Mouse (Mus musculus) kidney, embryonic 15.5 days (tissue): ENCODE results near the gene Lin7a. TPM values are rescaled to one million over a fixed set of nuclear protein-coding genes. Genes with fewer than 3 reads are reported as not detected.

Experiments used
- ATAC-seq: fragments of 200-750 bp; cut with Nextera tagmentation; replicated peaks from 2 replicates; pipeline ENCODE4 v1.8.0; 2017; ENCODE audit warnings: moderate TSS enrichment; ENCODE audit not compliant: low FRiP score
- H3K27ac ChIP-seq: fragments of 300-500 bp; sonication (generic); 2 replicates; pipeline ENCODE4 v1.5.1; 2015; ENCODE audit warnings: mild to moderate bottlenecking, inconsistent platforms
- H3K27me3 ChIP-seq: fragments of 300-500 bp; sonication (generic); 2 replicates; pipeline ENCODE4 v1.6.1; 2015; ENCODE audit warnings: inconsistent platforms
- H3K36me3 ChIP-seq: fragments of 300-500 bp; sonication (generic); 2 replicates; pipeline ENCODE4 v1.6.1; 2015; ENCODE audit warnings: inconsistent platforms
- H3K4me1 ChIP-seq: fragments of 300-500 bp; sonication (generic); 2 replicates; pipeline ENCODE4 v1.6.1; 2015; ENCODE audit warnings: inconsistent platforms
- H3K4me2 ChIP-seq: fragments of 300-500 bp; sonication (generic); 2 replicates; pipeline ENCODE4 v1.6.1; 2015; ENCODE audit warnings: moderate library complexity, mild to moderate bottlenecking, inconsistent platforms
- H3K4me3 ChIP-seq: fragments of 300-500 bp; sonication (generic); replicated peaks from 2 replicates; pipeline ENCODE4 v1.5.1; 2015; ENCODE audit warnings: mild to moderate bottlenecking, inconsistent platforms
- H3K9ac ChIP-seq: fragments of 300-500 bp; sonication (generic); 2 replicates; pipeline ENCODE4 v1.6.1; 2015; ENCODE audit warnings: mild to moderate bottlenecking, inconsistent platforms
- H3K9me3 ChIP-seq: fragments of 300-500 bp; sonication (generic); replicated peaks from 2 replicates; pipeline ENCODE4 v1.6.1; 2016; ENCODE audit warnings: inconsistent platforms
- WGBS: fragments of 180-500 bp; shearing (Covaris S2); methylation state at CpG from one replicate; pipeline ENCODE4 v1.1.7; 2015; ENCODE audit warnings: mixed read lengths; 5-methylcytosine and 5-hydroxymethylcytosine counted together
- polyA plus RNA-seq: library from polyadenylated mRNA; unstranded; fragments of >200 nt; fragmentation: Nextera tagmentation; extraction: Ambion mirVana; gene quantifications from 2 replicates; pipeline ENCODE4 v1.2.1, GENCODE M21; 2015

Gene Lin7a
- polyA plus RNA-seq, 1 experiment from 2014 or later = 2.0 TPM

GRCm38 (mm10) chr10:107353483-107353882, 82.0 kb downstream of the Lin7a start:
- Histone ChIP-seq H3K4me3 (no peak overlapping the region), H3K36me3 (no peaks in the 10 kb centered on the region), H3K4me2 (no peak overlapping the region), H3K9ac (no peak overlapping the region), H3K9me3 (no peaks in the 10 kb centered on the region), H3K27ac (no peak overlapping the region), H3K4me1 (no peaks in the 10 kb centered on the region), H3K27me3 (no peaks in the 10 kb centered on the region)
- 93% methylated on average over 3 of the region's 3 CpGs for WGBS
- ATAC-seq = no peak

DNA sequence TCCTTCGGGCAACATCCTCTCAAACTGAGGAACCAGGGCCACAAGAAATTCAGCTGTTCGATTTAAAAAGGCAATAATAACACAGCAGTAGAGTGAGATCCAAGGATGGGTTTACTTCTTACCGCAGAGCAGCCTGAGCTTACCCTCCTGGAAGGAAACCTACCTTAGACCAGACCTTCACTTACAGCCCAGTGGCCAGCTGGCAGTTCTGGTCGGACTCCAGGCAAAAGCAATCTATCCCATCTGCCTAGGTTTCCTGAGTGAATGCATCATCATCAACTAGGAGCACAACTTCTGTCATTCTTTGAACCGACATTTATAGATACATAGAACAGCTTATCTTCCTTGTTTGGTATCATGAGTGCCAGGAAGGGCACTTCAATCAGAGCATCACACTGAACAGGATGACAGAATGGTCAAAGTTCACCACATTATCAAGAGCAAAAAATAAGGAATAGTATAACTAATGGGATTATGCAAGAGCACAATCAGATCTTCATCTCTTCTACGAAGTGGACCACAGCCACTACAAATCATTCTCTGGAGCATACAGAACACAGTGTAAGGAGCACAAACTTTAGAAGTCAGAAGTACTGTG, 87.1 kb downstream of the Lin7a start:
- Histone ChIP-seq H3K27me3 (no peaks in the 10 kb centered on the region), H3K4me3 (no peak overlapping the region), H3K9me3 (no peaks in the 10 kb centered on the region), H3K9ac (no peak overlapping the region), H3K36me3 (no peaks in the 10 kb centered on the region), H3K4me1 (no peaks in the 10 kb centered on the region), H3K27ac (no peak overlapping the region), H3K4me2 (no peak overlapping the region)
- WGBS = 87% methylated on average over 6 of the region's 6 CpGs
- ATAC-seq = no peak

DNA sequence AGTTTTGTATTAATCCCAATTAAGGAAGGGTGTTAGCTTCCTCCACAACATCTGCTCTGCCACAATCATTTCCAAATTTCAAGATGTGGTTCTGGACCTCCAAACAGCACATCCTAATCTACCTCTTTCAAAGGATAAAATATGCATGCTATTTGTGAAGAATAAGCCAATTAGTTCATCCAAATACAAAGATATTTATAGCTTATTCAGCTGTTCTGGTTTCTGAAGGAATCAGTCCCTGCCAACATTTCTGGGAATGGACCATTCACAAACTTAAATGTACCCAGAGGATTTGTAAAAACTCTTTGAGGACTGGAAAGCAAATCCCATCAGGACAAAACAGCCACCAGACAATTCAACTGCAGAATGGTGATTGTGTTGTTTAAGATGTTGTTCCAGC, 87.8 kb downstream of the Lin7a start:
- Histone ChIP-seq H3K9me3 (no peaks in the 10 kb centered on the region), H3K4me3 (no peak overlapping the region), H3K4me2 (no peak overlapping the region), H3K36me3 (no peaks in the 10 kb centered on the region), H3K9ac (no peak overlapping the region), H3K4me1 (no peaks in the 10 kb centered on the region), H3K27ac (no peak overlapping the region), H3K27me3 (no peaks in the 10 kb centered on the region)
- no peak for ATAC-seq

DNA sequence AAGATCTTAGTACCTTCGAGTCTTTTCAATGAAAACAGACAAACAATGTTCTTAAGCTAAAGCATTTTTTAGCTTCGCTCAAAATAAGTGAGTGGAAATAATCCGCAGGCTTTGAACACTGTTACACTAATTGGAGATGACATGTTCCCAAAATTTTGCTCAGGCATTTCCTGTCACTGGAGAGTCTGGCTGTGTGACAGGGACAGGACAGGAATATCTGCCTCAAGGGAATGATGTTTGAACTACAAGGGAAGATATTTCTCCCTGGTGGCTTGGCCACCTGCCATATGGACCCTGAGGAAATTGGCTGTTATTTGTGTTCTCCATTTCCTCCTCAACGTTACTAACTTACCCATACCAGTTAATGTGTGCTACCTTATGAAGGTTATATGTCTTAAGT, 90.1 kb downstream of the Lin7a start:
- no peak for ATAC-seq
- 53% methylated on average over 4 of the region's 4 CpGs for WGBS

GRCm38 (mm10) chr10:107362026-107362425, 90.5 kb downstream of the Lin7a start:
- H3K9ac ChIP-seq = no peak overlapping the region
- H3K36me3 ChIP-seq = no peaks in the 10 kb centered on the region
- no peaks in the 10 kb centered on the region for H3K4me1 ChIP-seq
- ATAC-seq = no peak
- no peak overlapping the region for H3K4me2 ChIP-seq
- WGBS = 88% methylated on average over 2 of the region's 2 CpGs
- H3K27ac ChIP-seq = no peak overlapping the region
- no peaks in the 10 kb centered on the region for H3K27me3 ChIP-seq
- H3K9me3 ChIP-seq = no peaks in the 10 kb centered on the region
- H3K4me3 ChIP-seq = no peak overlapping the region

More for the DNA sequence above, 90.1 kb downstream of the Lin7a start:
- Histone ChIP-seq H3K27me3 (no peaks in the 10 kb centered on the region), H3K4me3 (no peak overlapping the region), H3K36me3 (no peaks in the 10 kb centered on the region), H3K4me2 (no peak overlapping the region), H3K9ac (no peak overlapping the region), H3K9me3 (no peaks in the 10 kb centered on the region), H3K4me1 (no peaks in the 10 kb centered on the region), H3K27ac (no peak overlapping the region)

- Histone ChIP-seq H3K4me3 (no peak overlapping the region), H3K27me3 (no peaks in the 10 kb centered on the region), H3K9me3 (no peaks in the 10 kb centered on the region), H3K27ac (no peak overlapping the region), H3K36me3 (no peaks in the 10 kb centered on the region), H3K4me2 (no peak overlapping the region), H3K4me1 (no peaks in the 10 kb centered on the region), H3K9ac (no peak overlapping the region)
- no peak for ATAC-seq
- 91% methylated on average over 16 of the region's 16 CpGs for WGBS
These were observed 91.7 kb downstream of the Lin7a start for GRCm38 (mm10) chr10:107363049-107363816.

DNA sequence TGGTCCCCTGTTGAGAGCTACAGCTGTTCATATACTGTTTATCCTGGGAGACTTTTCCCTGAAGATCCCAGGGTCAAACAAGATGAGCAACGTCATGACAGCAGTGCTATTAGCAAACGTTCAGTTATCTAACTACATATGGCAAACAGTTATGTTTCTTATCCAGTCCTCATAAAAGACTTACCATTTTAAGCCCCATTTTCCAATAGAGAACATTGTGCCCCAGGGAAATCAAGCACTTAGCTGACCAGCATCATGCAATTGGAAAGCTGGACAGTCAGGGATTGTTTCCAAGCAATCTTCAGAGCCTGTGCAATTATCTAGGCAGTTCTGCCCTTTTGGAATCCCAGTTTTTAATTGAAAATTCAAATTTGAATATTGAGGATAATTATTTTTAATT, 105.7 kb downstream of the Lin7a start:
- Histone ChIP-seq H3K27me3 (no peaks in the 10 kb centered on the region), H3K4me2 (no peak overlapping the region), H3K9ac (no peak overlapping the region), H3K9me3 (no peaks in the 10 kb centered on the region), H3K36me3 (no peaks in the 10 kb centered on the region), H3K4me3 (no peak overlapping the region), H3K27ac (no peak overlapping the region), H3K4me1 (no peaks in the 10 kb centered on the region)
- WGBS = 67% methylated on average over 2 of the region's 2 CpGs
- ATAC-seq = no peak

GRCm38 (mm10) chr10:107381143-107381746, 109.8 kb downstream of the Lin7a start:
- no peak overlapping the region for H3K27ac ChIP-seq

DNA sequence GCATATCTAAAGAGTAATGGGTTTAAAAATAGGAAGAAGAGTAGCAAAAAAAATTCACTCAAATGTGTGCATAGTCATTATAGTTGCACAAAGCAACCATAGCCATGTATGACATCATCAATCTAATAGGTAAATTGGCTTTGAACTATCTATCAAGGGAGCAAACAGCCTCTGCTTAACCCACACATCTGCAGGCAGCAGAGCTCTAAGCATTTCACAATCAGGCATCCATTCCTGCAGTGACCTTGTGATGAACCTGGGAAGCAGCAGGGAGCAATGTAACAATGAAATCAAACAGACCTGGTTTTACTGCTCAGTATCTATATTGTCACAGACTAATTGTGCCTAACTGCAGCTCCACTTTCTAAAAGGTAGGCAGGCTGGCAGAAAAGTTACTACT, 112.3 kb downstream of the Lin7a start:
- Histone ChIP-seq H3K9ac (no peak overlapping the region), H3K4me2 (no peak overlapping the region)

More at GRCm38 (mm10) chr10:107381143-107381746, 109.8 kb downstream of the Lin7a start:
- Histone ChIP-seq H3K9me3 (no peaks in the 10 kb centered on the region), H3K27me3 (no peaks in the 10 kb centered on the region), H3K4me3 (no peak overlapping the region), H3K4me1 (no peaks in the 10 kb centered on the region), H3K9ac (no peak overlapping the region), H3K4me2 (no peak overlapping the region), H3K36me3 (no peaks in the 10 kb centered on the region)
- WGBS = 81% methylated on average over 4 of the region's 4 CpGs
- no peak for ATAC-seq

GRCm38 (mm10) chr10:107389505-107389904, 118.0 kb downstream of the Lin7a start:
- Histone ChIP-seq H3K9me3 (no peaks in the 10 kb centered on the region), H3K36me3 (no peaks in the 10 kb centered on the region), H3K4me3 (no peak overlapping the region), H3K4me1 (no peaks in the 10 kb centered on the region), H3K4me2 (no peak overlapping the region), H3K27ac (no peak overlapping the region), H3K27me3 (no peaks in the 10 kb centered on the region), H3K9ac (no peak overlapping the region)
- WGBS = 49% methylated on average over 4 of the region's 4 CpGs
- ATAC-seq = peak; percentile 77

More for the DNA sequence above, 112.3 kb downstream of the Lin7a start:
- Histone ChIP-seq H3K4me3 (no peak overlapping the region), H3K9me3 (no peaks in the 10 kb centered on the region), H3K27me3 (no peaks in the 10 kb centered on the region), H3K27ac (no peak overlapping the region), H3K4me1 (no peaks in the 10 kb centered on the region), H3K36me3 (no peaks in the 10 kb centered on the region)
- ATAC-seq = no peak

- Histone ChIP-seq H3K27ac (no peak overlapping the region), H3K36me3 (no peaks in the 10 kb centered on the region), H3K9me3 (no peaks in the 10 kb centered on the region), H3K4me2 (no peak overlapping the region), H3K27me3 (no peaks in the 10 kb centered on the region), H3K9ac (no peak overlapping the region), H3K4me1 (no peaks in the 10 kb centered on the region), H3K4me3 (no peak overlapping the region)
- WGBS = 87% methylated on average over 4 of the region's 4 CpGs
- no peak for ATAC-seq
These were observed 133.9 kb downstream of the Lin7a start for GRCm38 (mm10) chr10:107405347-107405746.

DNA sequence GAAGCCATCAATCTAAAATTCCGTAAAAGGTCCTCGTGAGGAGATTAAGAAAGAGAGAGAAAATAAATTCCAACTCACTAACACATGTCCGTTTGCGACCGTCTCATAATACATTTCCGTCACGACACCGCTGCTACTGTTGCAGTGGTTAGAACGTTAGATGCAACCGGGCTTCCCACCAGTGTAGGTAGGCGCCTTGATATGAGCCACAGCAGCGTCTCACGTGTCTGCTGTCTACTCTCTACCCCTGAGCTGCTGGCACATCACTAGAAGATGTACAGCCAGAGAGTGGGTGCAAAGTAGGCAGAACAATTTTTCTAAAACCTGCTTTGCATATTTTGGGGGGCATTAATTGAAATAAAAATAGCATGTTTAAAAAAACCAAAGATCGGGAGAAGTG, 146.8 kb downstream of the Lin7a start:
- WGBS = 88% methylated on average over 14 of the region's 14 CpGs
- no peak overlapping the region for H3K27ac ChIP-seq
- ATAC-seq = no peak

More for the DNA sequence above, 146.8 kb downstream of the Lin7a start:
- Histone ChIP-seq H3K36me3 (no peaks in the 10 kb centered on the region), H3K4me1 (no peaks in the 10 kb centered on the region), H3K9me3 (no peaks in the 10 kb centered on the region), H3K4me2 (no peak overlapping the region), H3K4me3 (no peak overlapping the region), H3K27me3 (no peaks in the 10 kb centered on the region), H3K9ac (no peak overlapping the region)
